Mouse (Mus musculus): ENCODE measurements at regions not wholly inside any gene's neighbourhood (a gene's known extent, or its start where the extent isn't known, plus 50 kb on each side); places are given as distances from the start of the nearest gene placed in this dataset.

GRCm38 (mm10) chrX:11945280-11945679 is 214.9 kb downstream of the Bcor start:
- Histone ChIP-seq H3K4me3 (ENCODE audit: low read depth, low read length) (no peak overlapping the region), H3K36me3 (ENCODE audit: control insufficient read depth, insufficient read depth, low read length) (no peaks in the 10 kb centered on the region), H3K27me3 (ENCODE audit: control insufficient read depth, insufficient read depth, low read length) (no peaks in the 10 kb centered on the region), H3K27ac (ENCODE audit: insufficient read depth, low read depth, low read length) (no peak overlapping the region), H3K4me1 (ENCODE audit: control insufficient read depth, insufficient read depth, insufficient read length, low read length) (no peaks in the 10 kb centered on the region; the same call in 1 of the 2 replicates)
- TF ChIP-seq CTCF (IDR thresholded peaks at IDR 0.05; ENCODE audit: extremely low read depth, insufficient read length, insufficient replicate concordance, low read depth, low read length): no peak
- 76% methylated on average over 1 of the region's 1 CpGs for WGBS

GRCm38 (mm10) chrX:11952193-11952592 is 208.0 kb downstream of the Bcor start:
- Histone ChIP-seq H3K4me3 (ENCODE audit: low read depth, low read length) (no peak overlapping the region), H3K36me3 (ENCODE audit: control insufficient read depth, insufficient read depth, low read length) (no peaks in the 10 kb centered on the region), H3K27ac (ENCODE audit: insufficient read depth, low read depth, low read length) (no peak overlapping the region), H3K4me1 (ENCODE audit: control insufficient read depth, insufficient read depth, insufficient read length, low read length) (no peaks in the 10 kb centered on the region), H3K27me3 (ENCODE audit: control insufficient read depth, insufficient read depth, low read length) (no peaks in the 10 kb centered on the region)
- 23% methylated on average over 2 of the region's 2 CpGs for WGBS
- TF ChIP-seq POLR2A (IDR thresholded peaks at IDR 0.05; ENCODE audit: low read depth, low read length) (no peak), CTCF (IDR thresholded peaks at IDR 0.05; ENCODE audit: extremely low read depth, insufficient read length, insufficient replicate concordance, low read depth, low read length) (no peak)

DNA sequence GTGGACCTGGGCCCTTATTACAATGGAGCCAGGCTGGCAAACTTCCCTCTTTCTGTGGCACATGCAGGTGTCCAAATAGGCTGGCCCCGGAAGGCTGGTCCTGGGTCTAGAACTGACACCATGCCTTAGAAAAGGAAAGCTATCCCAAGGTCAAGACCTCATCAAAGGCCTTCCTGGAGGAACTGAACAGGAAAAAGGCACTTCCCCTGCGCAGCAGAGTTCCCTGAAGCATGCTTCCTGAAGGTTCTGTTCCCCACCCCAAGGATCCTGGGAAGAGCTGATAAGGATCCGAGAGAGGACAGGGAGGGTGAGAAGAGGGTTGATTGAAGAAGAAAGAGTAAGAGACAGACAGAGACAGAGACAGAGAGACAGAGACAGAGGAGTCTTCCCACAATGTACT is 204.0 kb downstream of the Bcor start:
- Histone ChIP-seq H3K27me3 (ENCODE audit: control insufficient read depth, insufficient read depth, low read length) (no peaks in the 10 kb centered on the region), H3K4me1 (ENCODE audit: control insufficient read depth, insufficient read depth, insufficient read length, low read length) (no peaks in the 10 kb centered on the region), H3K27ac (ENCODE audit: insufficient read depth, low read depth, low read length) (no peak overlapping the region), H3K4me3 (ENCODE audit: low read depth, low read length) (no peak overlapping the region), H3K36me3 (ENCODE audit: control insufficient read depth, insufficient read depth, low read length) (no peaks in the 10 kb centered on the region)
- TF ChIP-seq CTCF (IDR thresholded peaks at IDR 0.05; ENCODE audit: extremely low read depth, insufficient read length, insufficient replicate concordance, low read depth, low read length) (no peak), POLR2A (IDR thresholded peaks at IDR 0.05; ENCODE audit: low read depth, low read length) (no peak)
- WGBS: 65% methylated on average over 3 of the region's 3 CpGs

- no peaks in the 10 kb centered on the region for H3K27me3 ChIP-seq (ENCODE audit: control insufficient read depth, insufficient read depth, low read length)
Observed at GRCm38 (mm10) chrX:11957011-11957410, 203.1 kb downstream of the Bcor start.

DNA sequence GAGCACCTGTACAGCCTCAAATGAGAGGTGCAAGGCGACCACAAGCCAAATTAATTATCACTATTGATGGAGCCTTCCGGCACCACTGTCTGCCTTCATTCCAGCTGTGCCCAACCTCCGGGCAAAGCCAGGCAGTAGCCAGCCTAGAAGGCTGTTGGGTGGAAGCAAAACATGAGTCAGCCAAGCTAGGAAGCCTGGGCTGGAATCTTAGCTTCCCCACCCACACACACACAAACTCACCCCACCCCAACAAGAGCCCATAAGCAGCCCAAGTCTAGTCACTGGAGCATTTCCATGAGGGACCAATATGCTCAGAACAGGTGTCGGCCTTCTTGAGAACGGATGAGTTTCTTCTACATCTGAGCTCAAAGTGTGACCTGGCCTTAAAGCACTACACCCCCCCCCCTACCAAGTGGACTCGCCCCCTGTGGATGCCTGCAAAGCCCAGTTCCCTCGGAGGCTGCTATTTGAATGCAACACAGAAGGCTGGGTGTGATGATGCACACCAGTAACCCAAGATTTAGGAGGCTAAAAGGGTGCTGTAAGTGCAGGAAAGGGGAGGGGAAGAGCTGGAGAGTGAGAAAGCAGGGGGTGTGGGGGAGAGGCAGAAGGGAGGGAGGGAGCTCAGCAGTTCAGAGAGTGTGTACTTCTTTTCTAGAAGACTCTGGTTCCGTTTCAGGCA is 200.1 kb downstream of the Bcor start:
- 71% methylated on average over 8 of the region's 8 CpGs for WGBS

More at GRCm38 (mm10) chrX:11957011-11957410, 203.1 kb downstream of the Bcor start:
- Histone ChIP-seq H3K4me3 (ENCODE audit: low read depth, low read length) (no peak overlapping the region), H3K36me3 (ENCODE audit: control insufficient read depth, insufficient read depth, low read length) (no peaks in the 10 kb centered on the region), H3K4me1 (ENCODE audit: control insufficient read depth, insufficient read depth, insufficient read length, low read length) (no peaks in the 10 kb centered on the region), H3K27ac (ENCODE audit: insufficient read depth, low read depth, low read length) (no peak overlapping the region)
- WGBS: 72% methylated on average over 6 of the region's 6 CpGs
- no peak for TF ChIP-seq POLR2A (IDR thresholded peaks at IDR 0.05; ENCODE audit: low read depth, low read length)
- no peak for TF ChIP-seq CTCF (IDR thresholded peaks at IDR 0.05; ENCODE audit: extremely low read depth, insufficient read length, insufficient replicate concordance, low read depth, low read length)

GRCm38 (mm10) chrX:11961350-11961749 is 198.8 kb downstream of the Bcor start:
- 48% methylated on average over 2 of the region's 2 CpGs for WGBS
- TF ChIP-seq CTCF (IDR thresholded peaks at IDR 0.05; ENCODE audit: extremely low read depth, insufficient read length, insufficient replicate concordance, low read depth, low read length): no peak
- no peak for TF ChIP-seq POLR2A (IDR thresholded peaks at IDR 0.05; ENCODE audit: low read depth, low read length)
- Histone ChIP-seq H3K27me3 (ENCODE audit: control insufficient read depth, insufficient read depth, low read length) (no peaks in the 10 kb centered on the region), H3K4me3 (ENCODE audit: low read depth, low read length) (no peak overlapping the region), H3K4me1 (ENCODE audit: control insufficient read depth, insufficient read depth, insufficient read length, low read length) (no peaks in the 10 kb centered on the region), H3K36me3 (ENCODE audit: control insufficient read depth, insufficient read depth, low read length) (no peaks in the 10 kb centered on the region), H3K27ac (ENCODE audit: insufficient read depth, low read depth, low read length) (no peak overlapping the region)

More for the DNA sequence above, 200.1 kb downstream of the Bcor start:
- TF ChIP-seq CTCF (IDR thresholded peaks at IDR 0.05; ENCODE audit: extremely low read depth, insufficient read length, insufficient replicate concordance, low read depth, low read length): no peak
- TF ChIP-seq POLR2A (IDR thresholded peaks at IDR 0.05; ENCODE audit: low read depth, low read length): no peak
- H3K4me1 ChIP-seq (ENCODE audit: control insufficient read depth, insufficient read depth, insufficient read length, low read length): no peaks in the 10 kb centered on the region
- H3K27me3 ChIP-seq (ENCODE audit: control insufficient read depth, insufficient read depth, low read length): no peaks in the 10 kb centered on the region
- H3K4me3 ChIP-seq (ENCODE audit: low read depth, low read length): no peak overlapping the region
- no peaks in the 10 kb centered on the region for H3K36me3 ChIP-seq (ENCODE audit: control insufficient read depth, insufficient read depth, low read length)
- H3K27ac ChIP-seq (ENCODE audit: insufficient read depth, low read depth, low read length): no peak overlapping the region

DNA sequence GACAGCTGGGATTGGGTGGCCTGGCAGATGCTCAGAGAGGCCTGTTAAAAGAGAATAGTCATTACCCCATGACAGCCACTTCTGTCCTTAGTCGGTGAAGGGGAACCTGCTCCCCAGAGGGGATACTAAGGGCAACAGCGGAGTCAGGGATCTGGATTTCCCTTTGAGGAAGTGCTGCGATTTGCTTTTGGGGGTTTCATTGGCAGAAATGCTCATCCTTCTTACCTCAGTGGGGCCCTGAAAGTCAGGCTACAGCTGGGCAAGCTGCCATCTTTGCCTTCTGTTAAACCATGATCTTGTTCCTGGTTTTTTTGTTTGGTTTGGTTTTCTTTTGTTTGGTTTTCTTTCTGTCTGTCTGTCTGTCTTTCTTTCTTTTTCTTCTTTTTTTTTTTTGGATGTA is 195.7 kb downstream of the Bcor start:
- WGBS: 81% methylated on average over 3 of the region's 3 CpGs
- TF ChIP-seq CTCF (IDR thresholded peaks at IDR 0.05; ENCODE audit: extremely low read depth, insufficient read length, insufficient replicate concordance, low read depth, low read length) (no peak), POLR2A (IDR thresholded peaks at IDR 0.05; ENCODE audit: low read depth, low read length) (no peak)
- H3K36me3 ChIP-seq (ENCODE audit: control insufficient read depth, insufficient read depth, low read length): no peaks in the 10 kb centered on the region

More for the DNA sequence above, 195.7 kb downstream of the Bcor start:
- Histone ChIP-seq H3K27me3 (ENCODE audit: control insufficient read depth, insufficient read depth, low read length) (no peaks in the 10 kb centered on the region), H3K4me1 (ENCODE audit: control insufficient read depth, insufficient read depth, insufficient read length, low read length) (no peaks in the 10 kb centered on the region), H3K4me3 (ENCODE audit: low read depth, low read length) (no peak overlapping the region), H3K27ac (ENCODE audit: insufficient read depth, low read depth, low read length) (no peak overlapping the region)
